Mouse (Mus musculus): Measurements from ENCODE around the gene Rps18.
A peak's percentile ranks its signal among the peaks of the same experiment; 100 is the strongest.
"Not testable (repeated sequence)": the region's sequence is repeated elsewhere in the genome, so short reads cannot be mapped to it uniquely, and the experiment has no call there.

Gene Rps18

DNA sequence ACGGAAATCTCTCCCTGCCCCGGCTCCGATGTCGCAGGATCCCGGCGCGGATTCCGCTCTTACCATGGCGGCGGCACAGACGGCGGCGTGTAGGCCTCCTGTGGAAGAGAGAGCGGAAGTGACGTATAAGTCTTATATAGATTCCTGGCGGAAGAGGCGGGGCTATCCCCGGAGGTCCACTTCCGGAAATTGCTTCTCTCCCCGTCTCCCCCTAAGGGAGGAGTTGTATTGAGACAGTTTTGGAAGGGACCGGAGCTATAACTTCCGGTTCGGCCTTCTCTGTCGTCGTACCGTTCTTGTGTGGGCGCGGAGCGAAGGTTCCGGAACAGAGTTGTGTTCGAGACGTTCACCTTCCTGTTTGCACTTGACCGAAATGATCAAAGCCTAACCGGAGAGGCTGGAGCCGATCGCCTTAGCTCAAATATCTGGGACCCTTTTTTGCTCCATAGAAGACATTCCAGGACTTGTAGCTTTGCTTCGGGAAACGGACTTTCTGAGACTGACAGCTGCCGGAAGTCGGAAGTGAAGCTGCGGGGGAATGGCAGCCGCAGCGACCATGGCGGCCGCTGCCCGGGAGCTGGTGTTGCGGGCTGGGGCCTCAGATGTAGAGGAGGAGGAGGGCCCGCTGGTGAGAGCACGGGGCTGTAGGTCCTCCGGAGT is at the start of gene Rps18, which contains the start of gene Vps52:
Gene Rps18, minus strand, starts transcription at position 447 of the 660 bp plus-strand sequence.
Gene Vps52, plus strand, starts transcription at position 258 of the 660 bp plus-strand sequence.
- peak; percentile 99 for DNase-seq (ENCODE audit: low read depth, low spot score)

DNA sequence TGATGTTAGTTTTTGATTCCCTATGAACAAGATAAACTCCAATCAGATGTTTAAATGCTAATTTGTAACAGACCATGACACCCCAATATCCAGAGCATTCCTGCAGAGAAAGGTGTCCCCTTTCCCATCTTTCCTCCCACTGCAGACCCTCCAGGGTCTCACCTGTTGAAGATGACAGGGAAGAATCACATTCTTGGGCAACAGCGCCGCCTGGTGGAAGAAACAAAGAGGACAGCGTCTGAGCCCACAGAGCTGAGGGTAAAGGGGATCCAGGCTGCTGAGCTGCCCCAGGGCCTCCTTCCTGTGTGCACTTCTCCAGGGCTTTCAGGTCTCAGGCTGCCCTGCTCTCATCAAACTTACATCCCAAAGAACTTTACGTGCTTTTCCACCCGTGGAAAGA is 47.6 kb upstream of the Rps18 start:
- no peak for DNase-seq (ENCODE audit: low read depth, low spot score)

DNA sequence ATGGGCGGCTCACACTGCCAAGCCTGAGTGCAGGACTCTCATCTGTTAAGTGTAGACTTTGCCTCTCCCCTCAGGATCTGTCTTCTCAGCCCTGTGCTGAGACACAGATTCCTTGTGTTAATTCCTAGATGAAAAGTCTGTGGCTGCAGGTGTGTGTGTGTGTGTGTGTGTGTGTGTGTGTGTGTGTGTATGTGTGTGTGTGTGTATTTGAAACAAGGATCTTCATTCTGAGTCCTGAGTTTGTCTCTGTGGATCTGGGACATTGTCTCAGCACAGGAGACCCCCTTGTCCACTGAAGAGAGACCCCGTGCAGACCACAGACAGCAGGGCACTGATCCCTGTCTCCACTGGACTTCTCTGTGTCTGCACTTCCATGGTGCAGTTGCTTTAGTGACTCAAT is 45.0 kb upstream of the Rps18 start:
- DNase-seq (ENCODE audit: low read depth, low spot score): not testable (repeated sequence)

DNA sequence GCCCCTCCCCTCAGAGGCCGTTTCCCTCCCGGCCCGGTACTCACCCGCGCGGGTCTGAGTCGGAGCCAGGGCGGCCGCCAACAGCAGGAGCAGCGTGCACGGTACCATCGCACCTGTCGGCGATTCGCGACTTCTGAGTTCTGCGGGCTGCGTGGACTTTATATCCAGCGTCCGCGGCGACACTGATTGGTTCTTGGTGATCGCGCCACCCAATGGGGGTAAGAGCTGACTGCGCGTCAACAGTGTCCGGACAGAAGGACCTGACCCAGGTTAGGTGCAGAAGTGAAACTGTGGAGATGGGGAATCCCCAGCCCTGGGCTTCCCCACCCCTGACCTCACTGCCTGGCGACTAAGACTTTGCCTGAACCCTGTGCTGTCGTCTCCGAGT is 44.3 kb upstream of the Rps18 start, which contains the start of gene H2-K1:
Gene H2-K1, minus strand, starts transcription at position 198 of the 388 bp plus-strand sequence.
- DNase-seq (ENCODE audit: low read depth, low spot score): peak; percentile 82

- no peak for DNase-seq (ENCODE audit: low read depth, low spot score)
Observed at GRCm38 (mm10) chr17:33999341-34000149, 43.7 kb upstream of the Rps18 start.

- DNase-seq (ENCODE audit: low read depth, low spot score): not testable (repeated sequence)
Observed at GRCm38 (mm10) chr17:33998697-33999096, 42.9 kb upstream of the Rps18 start.

DNA sequence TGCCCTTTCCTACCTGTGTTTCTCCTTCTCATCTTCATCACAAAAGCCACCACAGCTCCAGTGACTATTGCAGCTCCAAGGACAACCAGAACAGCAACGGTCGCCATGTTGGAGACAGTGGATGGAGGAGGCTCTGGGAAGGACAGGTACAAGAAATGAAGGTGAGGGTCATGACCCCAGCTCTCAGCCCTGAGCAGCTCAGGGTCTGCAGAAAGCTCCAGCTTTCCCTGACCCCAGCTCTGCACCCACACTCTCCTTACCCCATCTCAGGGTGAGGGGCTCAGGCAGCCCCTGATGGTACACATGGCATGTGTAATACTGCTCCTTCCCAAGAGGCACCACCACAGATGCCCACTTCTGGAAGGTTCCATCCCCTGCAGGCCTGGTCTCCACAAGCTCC is 41.2 kb upstream of the Rps18 start:
- DNase-seq (ENCODE audit: low read depth, low spot score): not testable (repeated sequence)

- no peak for DNase-seq (ENCODE audit: low read depth, low spot score)
Observed at GRCm38 (mm10) chr17:33995651-33996050, 39.9 kb upstream of the Rps18 start.

- no peak for DNase-seq (ENCODE audit: low read depth, low spot score)
Observed at GRCm38 (mm10) chr17:33994959-33995358, 39.2 kb upstream of the Rps18 start.

DNA sequence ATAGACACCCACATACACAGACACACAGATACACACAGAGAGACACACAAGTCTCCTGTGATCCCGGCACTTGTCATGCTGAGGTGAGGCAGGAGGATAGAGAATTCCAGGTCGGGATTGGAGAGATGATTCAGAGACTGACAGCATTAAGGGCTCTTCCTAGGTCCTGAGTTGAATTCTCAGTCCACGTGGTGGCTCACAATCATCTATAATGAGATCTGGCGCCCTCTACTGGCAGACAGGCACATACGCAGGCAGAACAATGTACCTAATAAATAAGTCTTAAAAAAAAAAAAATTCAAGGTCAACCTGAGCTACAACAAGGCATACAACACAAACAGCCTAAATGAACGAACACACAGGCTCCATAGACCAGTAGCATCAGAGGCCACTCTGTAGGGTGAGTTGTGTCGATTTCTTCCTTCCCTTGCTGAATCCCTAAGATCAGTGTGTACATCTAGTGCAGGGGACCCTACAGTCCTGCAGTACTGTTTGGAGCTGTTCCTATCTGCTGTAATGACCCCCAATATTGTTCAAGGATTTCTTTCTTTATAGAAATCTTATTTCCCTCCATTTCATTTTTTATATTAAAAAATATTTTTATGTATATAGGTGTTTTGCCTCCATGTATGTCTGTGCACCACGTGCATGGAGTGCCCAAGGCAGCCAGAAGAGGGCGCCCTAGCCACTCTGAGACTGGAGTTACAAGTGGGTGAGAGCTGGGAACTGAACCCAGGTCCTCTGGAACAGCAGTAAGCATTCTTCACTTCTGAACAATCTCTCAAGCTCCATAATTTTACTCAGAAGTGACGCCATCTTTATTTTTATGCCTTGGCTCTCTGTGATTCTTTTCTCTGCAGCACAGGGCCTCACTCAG is 36.2 kb upstream of the Rps18 start:
- peak; percentile 73 for DNase-seq (ENCODE audit: low read depth, low spot score)

GRCm38 (mm10) chr17:33982136-33982535 is 26.3 kb upstream of the Rps18 start:
- DNase-seq (ENCODE audit: low read depth, low spot score): not testable (repeated sequence)

GRCm38 (mm10) chr17:33981192-33981909 is 25.6 kb upstream of the Rps18 start:
- DNase-seq (ENCODE audit: low read depth, low spot score): not testable (repeated sequence)

- no peak for DNase-seq (ENCODE audit: low read depth, low spot score)
Observed at GRCm38 (mm10) chr17:33980181-33981035, 24.6 kb upstream of the Rps18 start.

DNA sequence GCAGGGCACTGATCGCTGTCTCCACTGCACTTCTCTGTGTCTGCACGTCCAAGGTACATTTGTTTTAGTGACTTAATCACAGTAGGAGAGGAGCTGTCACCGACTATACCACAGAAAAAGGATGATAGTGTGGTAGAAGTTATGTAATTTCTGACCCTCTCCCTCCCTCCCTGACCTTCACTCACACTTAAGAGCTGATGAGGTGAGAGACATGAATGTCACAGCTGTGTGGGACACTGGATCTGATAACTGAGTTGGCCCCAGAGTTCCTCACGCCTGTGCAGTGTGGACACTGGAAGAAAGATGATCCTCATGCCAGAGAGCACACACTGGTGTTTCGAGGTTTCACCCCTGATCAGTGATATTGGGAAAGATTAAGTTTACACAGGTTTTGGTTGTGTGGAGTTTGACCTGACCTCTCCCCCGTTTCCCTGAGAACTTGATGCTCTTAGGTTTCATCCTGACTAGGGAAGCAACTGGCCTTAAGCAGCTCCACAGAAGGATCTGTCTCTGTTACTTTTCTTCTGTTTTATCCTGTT is 23.8 kb upstream of the Rps18 start:
- no peak for DNase-seq (ENCODE audit: low read depth, low spot score)

GRCm38 (mm10) chr17:33978631-33979031 is 22.8 kb upstream of the Rps18 start:
- DNase-seq (ENCODE audit: low read depth, low spot score): no peak

GRCm38 (mm10) chr17:33977861-33978557 is 22.2 kb upstream of the Rps18 start:
- no peak for DNase-seq (ENCODE audit: low read depth, low spot score)

DNA sequence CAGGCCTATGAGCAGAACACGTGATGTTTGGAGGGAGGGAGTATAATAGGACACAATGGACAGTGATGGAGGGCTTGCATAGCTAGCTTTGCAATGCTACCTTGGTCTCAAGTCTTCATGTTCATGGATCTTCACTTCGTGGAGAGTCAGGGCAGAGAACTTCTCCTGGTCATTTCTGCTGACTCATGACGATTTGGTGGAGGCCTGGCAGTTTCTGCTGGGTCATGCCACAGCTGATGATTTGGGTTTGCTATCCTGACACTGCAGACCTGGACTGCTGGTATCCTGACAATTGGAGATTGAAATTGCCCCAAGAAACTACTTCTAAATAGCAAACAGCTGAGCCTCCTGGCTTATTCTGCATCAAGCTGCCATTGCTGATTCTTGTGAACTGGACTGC is 17.8 kb upstream of the Rps18 start:
- DNase-seq (ENCODE audit: low read depth, low spot score): no peak

DNA sequence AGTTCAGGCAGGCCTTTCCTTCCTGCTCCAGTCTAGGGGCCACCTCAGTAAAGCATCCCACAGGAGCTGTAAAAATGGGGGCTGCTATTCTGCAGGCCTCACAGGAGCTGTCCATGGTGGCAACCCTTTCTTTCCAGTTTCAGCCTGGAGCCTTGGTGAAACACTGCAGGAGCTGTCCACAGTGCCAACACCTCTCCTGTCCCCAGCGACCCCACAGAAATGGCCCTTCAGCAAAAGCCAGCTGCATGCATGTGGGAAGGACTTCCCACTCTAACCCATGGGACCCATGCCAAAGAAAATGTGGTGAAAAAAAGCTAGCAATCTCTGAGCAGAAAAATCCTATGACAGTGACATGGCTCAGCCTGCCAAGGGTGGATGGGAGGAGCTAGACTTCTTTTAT is 16.9 kb upstream of the Rps18 start:
- DNase-seq (ENCODE audit: low read depth, low spot score): peak; percentile 59

DNA sequence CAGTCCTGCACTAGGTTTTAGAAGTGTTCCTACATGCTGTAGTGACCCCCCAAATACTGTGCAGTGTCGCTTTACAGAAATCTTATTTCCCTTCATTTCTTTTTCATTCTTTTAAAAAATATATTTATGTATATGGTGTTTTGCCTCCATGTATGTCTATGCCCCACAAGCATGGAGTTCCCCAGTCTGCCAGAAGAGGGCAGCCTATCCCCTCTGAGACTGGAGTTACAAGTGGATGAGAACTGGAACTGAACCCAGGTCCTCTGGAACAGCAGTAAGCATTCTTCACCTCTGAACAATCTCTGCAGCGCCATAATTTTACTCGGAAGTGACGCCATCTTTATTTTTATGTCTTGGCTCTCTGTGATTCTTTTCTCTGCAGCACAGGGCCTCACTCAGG is 13.6 kb upstream of the Rps18 start:
- no peak for DNase-seq (ENCODE audit: low read depth, low spot score)

Measured in forelimb bud, embryonic 11.5 days (tissue).